Mouse (Mus musculus): ENCODE measurements at regions not wholly inside any gene's neighbourhood (a gene's known extent, or its start where the extent isn't known, plus 50 kb on each side); places are given as distances from the start of the nearest gene placed in this dataset.

DNA sequence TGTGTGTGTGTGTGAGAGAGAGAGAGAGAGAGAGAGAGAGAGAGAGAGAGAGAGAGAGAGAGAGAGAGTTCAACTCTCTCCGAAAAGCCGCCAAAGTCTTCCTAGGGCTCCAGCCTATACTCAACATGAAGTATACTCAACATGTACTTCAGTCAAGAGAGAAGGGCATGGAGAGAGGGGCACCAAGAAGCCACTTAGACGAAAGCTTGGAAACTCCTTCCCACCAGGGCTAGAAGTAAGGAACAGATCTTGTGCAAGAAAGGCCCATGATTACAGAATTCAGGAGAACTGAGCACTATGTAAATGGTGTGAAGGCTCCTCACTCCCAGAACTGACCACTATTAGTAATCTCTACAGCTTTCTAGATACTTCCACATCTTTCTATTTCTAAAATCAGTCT is 467.4 kb upstream of the Hs6st1 start:
- DNase-seq, result no peak

GRCm38 (mm10) chr1:35615131-35615530 is 453.1 kb upstream of the Hs6st1 start:
- no peak for DNase-seq

GRCm38 (mm10) chr1:35619476-35619875 is 448.7 kb upstream of the Hs6st1 start:
- DNase-seq, result no peak

DNA sequence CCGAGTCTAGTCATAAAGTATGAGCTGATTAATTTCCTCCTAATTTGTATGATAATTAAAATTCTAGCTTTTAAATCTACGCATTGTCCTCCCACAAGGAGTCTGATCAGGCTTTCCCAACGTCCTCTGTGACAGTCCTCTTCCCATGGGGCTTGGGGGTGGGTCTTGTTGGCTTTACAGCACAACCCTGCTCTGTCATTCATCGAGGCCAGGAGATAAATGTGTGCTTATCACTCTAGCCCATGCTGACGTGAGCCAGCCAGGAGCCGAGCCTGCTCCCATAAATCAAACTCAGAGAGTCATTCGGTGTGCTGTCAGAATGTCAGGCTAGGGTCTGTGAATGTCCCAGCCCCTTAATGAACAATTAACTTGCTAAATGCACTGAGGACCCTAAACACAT is 425.6 kb upstream of the Hs6st1 start:
- no peak for DNase-seq

DNA sequence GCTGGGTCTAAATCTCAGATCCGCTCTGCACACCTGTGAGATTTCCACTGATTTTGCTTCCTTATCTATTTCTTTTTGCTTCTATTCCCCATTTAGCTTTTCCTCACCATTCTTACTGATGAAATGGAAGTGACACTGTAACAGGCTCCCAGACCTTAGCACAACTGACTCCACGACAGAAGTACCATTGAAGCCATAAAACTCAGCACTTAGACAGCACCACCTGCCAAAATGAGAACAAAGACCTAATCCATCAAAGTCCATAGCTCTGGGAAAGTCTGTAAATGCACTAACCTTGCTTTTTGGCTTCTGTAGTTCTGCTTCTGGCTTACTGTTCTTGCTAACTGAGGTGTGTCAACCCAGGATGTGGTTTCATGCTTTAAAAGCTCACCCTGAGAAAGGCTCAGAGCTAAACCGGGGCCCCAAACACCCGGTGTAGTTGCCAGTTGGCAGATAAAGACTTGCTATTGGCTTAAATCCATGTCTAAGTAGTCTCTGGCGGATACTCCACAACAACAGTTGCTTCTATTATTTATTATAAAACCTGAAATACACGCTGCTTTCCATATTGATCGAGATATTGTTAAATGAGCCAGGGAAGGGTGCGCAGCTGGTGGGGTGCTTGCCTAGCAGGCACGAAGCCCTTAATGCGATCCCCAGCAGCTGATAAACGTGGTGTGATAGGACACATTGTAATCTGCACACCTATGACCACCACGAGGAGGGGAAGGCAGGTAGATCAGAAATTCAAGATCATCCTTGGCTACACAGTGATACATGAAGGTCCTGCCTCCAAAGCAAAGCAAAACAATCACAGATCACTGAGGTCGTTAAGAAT is 414.9 kb upstream of the Hs6st1 start:
- DNase-seq, result peak; percentile 51 to 57

- no peak for DNase-seq
Measured at GRCm38 (mm10) chr1:35663006-35663405, 405.2 kb upstream of the Hs6st1 start.

GRCm38 (mm10) chr1:35673524-35673923 is 394.7 kb upstream of the Hs6st1 start:
- peak; percentile 26 to 49 for DNase-seq

- no peak for DNase-seq
Measured at GRCm38 (mm10) chr1:35673992-35674391, 394.2 kb upstream of the Hs6st1 start.

- peak; percentile 70 to 74 for DNase-seq
Measured at GRCm38 (mm10) chr1:35682511-35682949, 385.7 kb upstream of the Hs6st1 start.

DNA sequence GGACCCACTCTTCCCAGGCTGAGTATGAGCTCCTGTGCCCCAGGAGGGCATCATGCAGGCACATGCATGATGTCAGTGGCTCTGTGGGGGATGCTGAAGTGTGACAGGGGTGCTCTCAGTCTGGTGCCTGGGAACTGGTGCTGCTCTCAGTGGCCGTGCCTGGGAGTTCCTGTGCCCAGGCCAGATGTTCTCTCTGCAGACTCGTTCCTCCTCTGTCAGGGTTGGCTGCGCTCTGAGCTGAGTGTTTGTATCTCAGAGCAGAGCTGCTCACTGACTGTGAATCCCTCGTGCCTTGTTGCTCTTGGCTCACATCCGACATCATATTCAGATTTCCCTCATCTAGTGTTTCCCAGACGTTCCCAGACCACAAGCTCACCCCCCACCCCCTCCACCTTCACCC is 382.5 kb upstream of the Hs6st1 start:
- no peak for DNase-seq

DNA sequence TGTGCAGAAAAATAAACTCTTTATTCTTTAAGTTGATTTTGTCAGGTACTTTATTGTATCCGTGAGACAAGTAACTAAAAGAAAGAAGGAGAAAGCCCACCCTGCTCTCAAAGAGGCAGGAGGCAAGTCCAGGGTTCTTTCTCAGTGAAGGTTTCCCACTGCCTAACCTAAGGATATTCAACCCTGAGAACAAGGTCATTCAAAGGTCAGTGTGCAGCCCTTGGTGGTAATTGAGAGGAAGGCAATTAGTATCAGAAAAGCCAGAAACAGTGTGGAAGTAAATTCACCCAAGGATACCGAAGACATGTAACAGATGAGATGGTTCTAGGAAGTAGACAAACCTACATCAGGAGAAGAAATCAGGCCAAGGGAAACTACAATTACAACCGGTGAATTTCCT is 373.9 kb upstream of the Hs6st1 start:
- DNase-seq, result no peak

DNA sequence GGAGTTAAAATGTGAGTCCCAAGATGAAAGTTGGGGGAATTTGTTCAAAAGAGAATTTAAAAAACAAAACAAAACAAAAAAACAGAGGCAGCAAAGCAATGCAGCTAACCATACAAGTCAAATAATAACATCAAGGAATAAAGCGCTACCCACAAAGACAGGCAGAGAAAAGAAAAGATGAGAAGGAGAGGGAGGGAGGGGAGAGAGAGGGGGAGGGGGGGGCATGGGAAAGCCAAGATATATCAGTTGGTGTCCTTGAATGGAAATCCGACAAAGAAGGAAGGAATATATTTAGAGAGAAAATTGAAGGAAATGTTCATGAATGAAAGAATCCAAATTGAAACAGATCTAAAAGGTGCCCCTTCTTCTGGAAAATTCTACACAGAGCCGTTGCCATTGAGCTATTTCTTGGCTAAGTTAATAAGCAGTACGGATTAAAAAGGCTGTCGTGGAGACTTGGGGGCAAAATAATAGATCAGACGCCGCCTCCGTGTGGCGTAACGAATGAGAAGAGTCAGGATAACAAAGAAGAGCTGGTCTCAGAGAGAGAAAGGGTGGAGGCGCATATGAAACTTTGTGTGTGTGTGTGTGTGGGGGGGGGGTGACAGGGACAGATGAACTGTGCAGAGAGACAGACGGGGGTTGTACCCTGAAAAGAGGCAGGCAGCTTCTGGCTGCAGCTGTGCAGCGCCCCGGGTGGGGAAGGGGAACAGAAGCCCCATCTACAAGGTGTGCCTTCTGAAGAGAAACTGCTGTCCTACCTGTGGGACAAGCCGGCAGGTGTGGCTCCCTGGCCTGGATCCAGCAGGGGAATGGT is 373.2 kb upstream of the Hs6st1 start:
- DNase-seq, result no peak

GRCm38 (mm10) chr1:35697218-35697617 is 371.0 kb upstream of the Hs6st1 start:
- DNase-seq, result peak in 1 of 2 experiments; percentile 36

GRCm38 (mm10) chr1:35697834-35698500 is 370.2 kb upstream of the Hs6st1 start:
- peak in 1 of 2 experiments; percentile 41 for DNase-seq

GRCm38 (mm10) chr1:35702585-35702984 is 365.6 kb upstream of the Hs6st1 start:
- no peak for DNase-seq

- no peak for DNase-seq
Measured at GRCm38 (mm10) chr1:35706336-35706735, 361.9 kb upstream of the Hs6st1 start.

GRCm38 (mm10) chr1:35708176-35708788 is 359.9 kb upstream of the Hs6st1 start:
- DNase-seq, result no peak

- DNase-seq, result no peak
Measured at GRCm38 (mm10) chr1:35709214-35709613, 359.0 kb upstream of the Hs6st1 start.

GRCm38 (mm10) chr1:35713961-35714360 is 354.2 kb upstream of the Hs6st1 start:
- no peak for DNase-seq

DNA sequence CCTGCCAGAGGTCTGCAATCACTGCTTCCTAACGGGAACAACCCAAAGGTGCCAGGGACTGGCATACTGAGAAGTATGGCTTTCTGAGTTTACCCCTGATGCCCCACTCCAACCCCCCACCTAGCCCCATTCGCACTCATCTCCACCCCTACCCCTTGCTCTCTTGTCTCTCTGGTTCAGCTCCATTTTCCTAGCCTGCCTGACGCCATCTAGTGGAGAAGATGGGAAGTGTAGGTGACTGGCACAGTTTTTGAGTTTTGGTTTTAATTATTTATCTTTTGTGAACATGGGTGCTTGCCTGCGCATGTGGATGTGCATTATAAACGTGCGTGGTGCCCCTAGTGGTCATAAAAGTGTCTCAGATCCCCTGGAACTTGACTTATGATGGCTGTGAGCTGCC is 352.3 kb upstream of the Hs6st1 start:
- DNase-seq, result no peak

DNA sequence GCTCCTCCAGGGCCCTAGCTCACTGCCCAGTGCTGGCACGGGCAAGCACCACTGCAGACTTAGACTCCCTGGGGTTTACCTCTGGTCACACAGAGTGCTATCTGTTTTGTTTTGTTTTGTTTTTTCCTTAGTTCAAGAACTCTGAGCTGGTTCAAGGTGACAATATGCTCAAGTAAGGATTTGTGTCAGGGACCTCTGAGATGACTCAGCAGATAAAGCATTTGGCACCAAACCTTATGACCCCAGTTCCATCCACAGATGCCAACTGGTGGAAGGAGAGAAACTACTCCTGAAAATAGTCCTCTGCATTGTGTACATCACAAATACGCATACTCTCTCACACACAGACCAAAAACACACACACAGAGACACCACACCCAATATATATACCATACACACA is 351.0 kb upstream of the Hs6st1 start:
- no peak for DNase-seq

DNA sequence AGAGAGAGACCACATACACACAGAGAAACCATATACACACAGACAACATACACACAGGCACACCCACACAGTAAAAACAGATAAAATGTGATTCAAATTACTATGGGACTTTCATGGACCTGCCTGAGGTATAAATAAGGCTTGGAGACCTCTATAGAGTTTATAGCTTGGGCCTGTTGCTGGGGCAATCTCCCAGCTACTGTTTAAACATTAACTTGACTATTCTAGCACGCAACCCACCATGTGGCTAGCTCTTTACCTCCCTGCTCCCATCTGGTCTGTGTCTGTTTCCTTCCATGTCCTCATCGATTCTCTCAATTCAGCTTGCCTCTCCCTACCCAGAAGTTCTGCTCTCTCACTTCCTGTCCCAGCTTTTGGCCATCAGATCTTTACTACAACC is 350.5 kb upstream of the Hs6st1 start:
- DNase-seq, result no peak

DNA sequence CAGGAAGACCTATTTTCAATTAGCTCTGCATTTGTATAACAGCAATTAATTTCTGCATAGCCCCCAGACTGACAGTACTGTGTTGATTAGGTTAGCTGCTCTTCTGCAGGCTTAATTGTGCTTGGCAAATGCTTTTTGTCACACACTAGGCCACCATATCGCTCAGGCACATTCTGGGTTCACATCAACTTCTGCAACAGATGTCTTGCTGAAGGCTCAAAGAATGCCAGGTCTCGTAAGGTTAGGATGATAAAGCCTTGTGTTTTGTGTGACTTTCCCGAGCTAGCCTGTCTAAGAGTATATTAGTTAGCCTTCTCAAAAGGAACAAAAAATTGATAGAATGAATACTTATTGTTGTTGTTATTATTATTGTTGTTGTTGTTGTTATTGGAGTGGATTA is 348.1 kb upstream of the Hs6st1 start:
- no peak for DNase-seq
